Mouse (Mus musculus) heart, embryonic 11.5 days (tissue): ENCODE measurements around the gene Ldlrap1. TPM values are rescaled to one million over a fixed set of nuclear protein-coding genes. Genes with fewer than 3 reads are reported as not detected.

Experiments used
- ATAC-seq: fragments of 200-750 bp; cut with Nextera tagmentation; replicated peaks from 2 replicates; pipeline ENCODE4 v1.8.0; 2017; ENCODE audit warnings: moderate library complexity; ENCODE audit not compliant: insufficient number of reproducible peaks, low FRiP score, low TSS enrichment
- H3K27ac ChIP-seq: fragments of 300-500 bp; sonication (generic); 2 replicates; pipeline ENCODE4 v1.5.1; 2014; ENCODE audit warnings: mild to moderate bottlenecking, low read depth, low read length
- H3K27me3 ChIP-seq: fragments of 300-500 bp; sonication (generic); 2 replicates; pipeline ENCODE4 v1.6.1; 2014; ENCODE audit warnings: mild to moderate bottlenecking, low read length, mixed read lengths; ENCODE audit not compliant: control insufficient read depth, insufficient read depth
- H3K36me3 ChIP-seq: fragments of 300-500 bp; sonication (generic); 2 replicates; pipeline ENCODE4 v1.6.1; 2014; ENCODE audit warnings: mild to moderate bottlenecking, low read length, moderate library complexity, mixed read lengths; ENCODE audit not compliant: control insufficient read depth, insufficient read depth
- H3K4me1 ChIP-seq: fragments of 300-500 bp; sonication (generic); 2 replicates; pipeline ENCODE4 v1.6.1; 2014; ENCODE audit warnings: low read length; ENCODE audit not compliant: control insufficient read depth, insufficient read depth
- H3K4me2 ChIP-seq: fragments of 300-500 bp; sonication (generic); 2 replicates; pipeline ENCODE4 v1.6.1; 2014; ENCODE audit warnings: mild to moderate bottlenecking, moderate library complexity
- H3K4me3 ChIP-seq: fragments of 300-500 bp; sonication (generic); 2 replicates; pipeline ENCODE4 v1.5.1; 2014; ENCODE audit warnings: low read depth, low read length
- H3K9ac ChIP-seq: fragments of 300-500 bp; sonication (generic); 2 replicates; pipeline ENCODE4 v1.6.1; 2014; ENCODE audit warnings: mild to moderate bottlenecking, low read depth, low read length, moderate library complexity
- H3K9me3 ChIP-seq: fragments of 300-500 bp; sonication (generic); replicated peaks from 2 replicates; pipeline ENCODE4 v1.6.1; 2016; ENCODE audit warnings: low read length; ENCODE audit not compliant: control insufficient read depth
- WGBS: fragments of 180-500 bp; shearing (Covaris S2); extraction: QIAGEN DNeasy Blood & Tissue Kit; methylation state at CpG from one replicate; pipeline ENCODE4 v1.1.7; 2014; ENCODE audit not compliant: insufficient replicate concordance; 5-methylcytosine and 5-hydroxymethylcytosine counted together
- polyA plus RNA-seq: library from polyadenylated mRNA; unstranded; fragments of >200 nt; fragmentation: Nextera tagmentation; extraction: Ambion mirVana; gene quantifications from 2 replicates; pipeline ENCODE4 v1.2.1, GENCODE M21; 2014

Gene Ldlrap1
- polyA plus RNA-seq, 1 experiment from 2014 or later = 13.5 TPM

- H3K4me2 ChIP-seq = no peak overlapping the region
- H3K27ac ChIP-seq = no peak overlapping the region
- no peak for ATAC-seq
- H3K4me3 ChIP-seq = no peak overlapping the region
- no peaks in the 10 kb centered on the region for H3K9me3 ChIP-seq
- no peaks in the 10 kb centered on the region for H3K36me3 ChIP-seq
- no peaks in the 10 kb centered on the region for H3K4me1 ChIP-seq
- WGBS = 32% methylated on average over 10 of the region's 10 CpGs
- H3K27me3 ChIP-seq = no peaks in the 10 kb centered on the region
- no peak overlapping the region for H3K9ac ChIP-seq
Observed at GRCm38 (mm10) chr4:134786946-134787345, 19.1 kb upstream of the Ldlrap1 start.

GRCm38 (mm10) chr4:134784701-134785100 lies 16.9 kb upstream of the Ldlrap1 start:
- no peak overlapping the region for H3K4me3 ChIP-seq
- no peaks in the 10 kb centered on the region for H3K27me3 ChIP-seq
- H3K4me2 ChIP-seq = no peak overlapping the region
- no peaks in the 10 kb centered on the region for H3K36me3 ChIP-seq
- WGBS = 57% methylated on average over 5 of the region's 5 CpGs
- no peaks in the 10 kb centered on the region for H3K4me1 ChIP-seq
- no peaks in the 10 kb centered on the region for H3K9me3 ChIP-seq
- ATAC-seq = no peak
- H3K27ac ChIP-seq = no peak overlapping the region
- no peak overlapping the region for H3K9ac ChIP-seq

- no peak for ATAC-seq
- H3K4me3 ChIP-seq = no peak overlapping the region
- H3K27ac ChIP-seq = no peak overlapping the region
- no peak overlapping the region for H3K4me2 ChIP-seq
- no peaks in the 10 kb centered on the region for H3K36me3 ChIP-seq
- H3K9me3 ChIP-seq = no peaks in the 10 kb centered on the region
- H3K27me3 ChIP-seq = no peaks in the 10 kb centered on the region
- WGBS = 47% methylated on average over 14 of the region's 14 CpGs
- H3K4me1 ChIP-seq = peaks cover 10% of the 10 kb centered on the region
- no peak overlapping the region for H3K9ac ChIP-seq
Observed at GRCm38 (mm10) chr4:134779136-134779934, 11.5 kb upstream of the Ldlrap1 start.

- no peak for ATAC-seq
- Histone ChIP-seq H3K4me1 (peaks cover 15% of the 10 kb centered on the region), H3K36me3 (no peaks in the 10 kb centered on the region), H3K9ac (no peak overlapping the region), H3K4me3 (no peak overlapping the region), H3K4me2 (no peak overlapping the region), H3K27me3 (no peaks in the 10 kb centered on the region), H3K27ac (no peak overlapping the region), H3K9me3 (no peaks in the 10 kb centered on the region)
- 76% methylated on average over 7 of the region's 7 CpGs for WGBS
Observed at GRCm38 (mm10) chr4:134776246-134776645, 8.4 kb upstream of the Ldlrap1 start.

GRCm38 (mm10) chr4:134775234-134775944 lies 7.6 kb upstream of the Ldlrap1 start:
- no peaks in the 10 kb centered on the region for H3K9me3 ChIP-seq
- ATAC-seq = no peak
- no peaks in the 10 kb centered on the region for H3K27me3 ChIP-seq
- no peak overlapping the region for H3K9ac ChIP-seq
- H3K4me1 ChIP-seq = peaks cover 15% of the 10 kb centered on the region
- no peak overlapping the region for H3K4me2 ChIP-seq
- WGBS = 42% methylated on average over 14 of the region's 14 CpGs
- no peaks in the 10 kb centered on the region for H3K36me3 ChIP-seq
- no peak overlapping the region for H3K4me3 ChIP-seq
- H3K27ac ChIP-seq = no peak overlapping the region

GRCm38 (mm10) chr4:134774126-134774525 lies 6.3 kb upstream of the Ldlrap1 start:
- H3K4me1 ChIP-seq = peaks cover 12% of the 10 kb centered on the region
- no peak for ATAC-seq
- no peak overlapping the region for H3K27ac ChIP-seq
- no peaks in the 10 kb centered on the region for H3K9me3 ChIP-seq
- H3K4me3 ChIP-seq = no peak overlapping the region
- no peaks in the 10 kb centered on the region for H3K27me3 ChIP-seq
- 85% methylated on average over 6 of the region's 6 CpGs for WGBS
- H3K9ac ChIP-seq = no peak overlapping the region
- no peak overlapping the region for H3K4me2 ChIP-seq
- no peaks in the 10 kb centered on the region for H3K36me3 ChIP-seq

- Histone ChIP-seq H3K36me3 (no peaks in the 10 kb centered on the region), H3K4me1 (peaks cover 16% of the 10 kb centered on the region), H3K27ac (no peak overlapping the region), H3K27me3 (no peaks in the 10 kb centered on the region), H3K4me2 (no peak overlapping the region), H3K4me3 (no peak overlapping the region), H3K9ac (no peak overlapping the region), H3K9me3 (no peaks in the 10 kb centered on the region)
- ATAC-seq = no peak
- 41% methylated on average over 4 of the region's 4 CpGs for WGBS
Observed at GRCm38 (mm10) chr4:134772805-134773674, 5.2 kb upstream of the Ldlrap1 start.

GRCm38 (mm10) chr4:134769891-134770290 lies 2.1 kb upstream of the Ldlrap1 start:
- H3K36me3 ChIP-seq = no peaks in the 10 kb centered on the region
- H3K4me2 ChIP-seq = no peak overlapping the region
- WGBS = 62% methylated on average over 7 of the region's 7 CpGs
- H3K9me3 ChIP-seq = no peaks in the 10 kb centered on the region
- H3K4me1 ChIP-seq = peaks cover 28% of the 10 kb centered on the region
- H3K4me3 ChIP-seq = no peak overlapping the region
- H3K27me3 ChIP-seq = no peaks in the 10 kb centered on the region
- ATAC-seq = no peak
- H3K27ac ChIP-seq = no peak overlapping the region
- no peak overlapping the region for H3K9ac ChIP-seq
